9 mouse cellular contexts compared by ENCODE assay signal in genomic region chr9:73045711-73046110, GRCm38 (mm10). TPM values are rescaled to one million over a fixed set of nuclear protein-coding genes. Genes with fewer than 3 reads are reported as not detected.
A peak's percentile ranks its signal among the peaks of the same experiment; 100 is the strongest.
DNase-seq lines count a peak whose midpoint lies in the region; ATAC-seq and TF ChIP-seq lines count a peak whose summit lies in the region.
"Had no signal": no experiment of that assay in that cellular context is flagged by ENCODE, and none has a peak within 500 bp of the region (broad histone marks: within the 10 kb centered on the region; RNA-seq: fewer than 3 reads in every experiment).

No protein-coding gene starts in this region.

- H3K27ac ChIP-seq in liver, adult 2 months (replicated peaks; ENCODE audit: insufficient read depth, low read depth, low read length): no peak overlapping the region
- H3K27ac ChIP-seq in embryonic facial prominence, embryonic 10.5 days (replicated peaks): no peak overlapping the region
- H3K27ac ChIP-seq in intestine, embryonic 16.5 days (ENCODE audit: low read length): no peak overlapping the region
- H3K27ac ChIP-seq in neural tube, embryonic 14.5 days (ENCODE audit: low read depth, low read length): no peak overlapping the region

- TF ChIP-seq CTCF in liver, adult 2 months (IDR thresholded peaks at IDR 0.05; ENCODE audit: low read depth, low read length): no peak

- H3K4me3 ChIP-seq in liver, adult 2 months (ENCODE audit: insufficient read depth, low read depth, low read length): peak overlapping the region; percentile 18
- peak overlapping the region; percentile 59; the same call in 1 of the 2 replicates for H3K4me3 ChIP-seq in embryonic facial prominence, embryonic 10.5 days
- H3K4me3 ChIP-seq in intestine, embryonic 16.5 days (ENCODE audit: low read length): peak overlapping the region; percentile 61
- H3K4me3 ChIP-seq in neural tube, embryonic 14.5 days (ENCODE audit: low read depth, low read length): peak overlapping the region; percentile 40; the same call in 1 of the 2 replicates
- H3K4me3 ChIP-seq: myocyte had no signal

- no peaks in the 10 kb centered on the region for H3K4me1 ChIP-seq in liver, adult 2 months (ENCODE audit: control insufficient read depth, insufficient read depth, low read length)
- peaks cover 38% of the 10 kb centered on the region for H3K4me1 ChIP-seq in embryonic facial prominence, embryonic 10.5 days
- H3K4me1 ChIP-seq in intestine, embryonic 16.5 days (ENCODE audit: control insufficient read depth, insufficient read depth, low read length): 0 out of 2 replicates have a peak, but pooled peaks cover 7% of the 10 kb centered on the region
- H3K4me1 ChIP-seq in neural tube, embryonic 14.5 days (ENCODE audit: control insufficient read depth, insufficient read depth, low read length): 0 out of 2 replicates have a peak, but pooled peaks cover 2% of the 10 kb centered on the region

- peak overlapping the region; percentile 89 for H3K4me2 ChIP-seq in intestine, embryonic 16.5 days (ENCODE audit: low read depth, low read length)
- H3K4me2 ChIP-seq in neural tube, embryonic 14.5 days (ENCODE audit: low read depth, low read length): peak overlapping the region; percentile 63

- peak overlapping the region; percentile 29; the same call in 1 of the 2 replicates for H3K9ac ChIP-seq in liver, adult 2 months (ENCODE audit: low read depth, low read length)
- peak overlapping the region; percentile 75; the same call in 1 of the 2 replicates for H3K9ac ChIP-seq in intestine, embryonic 16.5 days (ENCODE audit: low read depth, low read length)
- H3K9ac ChIP-seq in neural tube, embryonic 14.5 days (replicated peaks; ENCODE audit: low read depth, low read length): no peak overlapping the region

- no peak for TF ChIP-seq POLR2A in liver, adult 2 months (IDR thresholded peaks at IDR 0.05; ENCODE audit: extremely low read depth, insufficient read depth, low read length)

- 64% methylated on average over 10 of the region's 10 CpGs for WGBS in liver, adult 2 months
- 73% methylated on average over 10 of the region's 10 CpGs for WGBS in embryonic facial prominence, embryonic 10.5 days
- WGBS in intestine, embryonic 16.5 days: 71% methylated on average over 10 of the region's 10 CpGs
- WGBS in neural tube, embryonic 14.5 days: 65% methylated on average over 10 of the region's 10 CpGs

- H3K36me3 ChIP-seq in liver, adult 2 months (ENCODE audit: control insufficient read depth, insufficient read depth, low read length): no peaks in the 10 kb centered on the region
- no peaks in the 10 kb centered on the region for H3K36me3 ChIP-seq in embryonic facial prominence, embryonic 10.5 days (replicated peaks)
- no peaks in the 10 kb centered on the region for H3K36me3 ChIP-seq in intestine, embryonic 16.5 days (ENCODE audit: control insufficient read depth, insufficient read depth, low read length)
- no peaks in the 10 kb centered on the region for H3K36me3 ChIP-seq in neural tube, embryonic 14.5 days (ENCODE audit: control insufficient read depth, insufficient read depth, low read length)

- ATAC-seq in intestine, embryonic 16.5 days: no peak
- no peak for ATAC-seq in neural tube, embryonic 14.5 days (ENCODE audit: low read depth)

- DNase-seq in liver, adult 2 months (ENCODE audit: extremely low read depth, low read depth, low spot score): no peak
- DNase-seq in liver: no peak
- no peak for DNase-seq in embryonic facial prominence, embryonic 10.5 days (ENCODE audit: low spot score)
- DNase-seq in spleen, postnatal 10 days (ENCODE audit: low spot score in 2 of 2): no peak
- DNase-seq in lung, postnatal 10 days: no peak
- DNase-seq: kidney, adult 2 months had no signal

- H3K79me2 ChIP-seq in liver, adult 2 months (ENCODE audit: control insufficient read depth, insufficient read depth, low read length): no peaks in the 10 kb centered on the region

- no peaks in the 10 kb centered on the region for H3K27me3 ChIP-seq in liver, adult 2 months (ENCODE audit: control insufficient read depth, insufficient read depth, low read length)
- peaks cover 11% of the 10 kb centered on the region for H3K27me3 ChIP-seq in embryonic facial prominence, embryonic 10.5 days (replicated peaks; ENCODE audit: low read depth, poor library complexity, severe bottlenecking)
- H3K27me3 ChIP-seq in intestine, embryonic 16.5 days (replicated peaks; ENCODE audit: control insufficient read depth, insufficient read depth, low read length): no peaks in the 10 kb centered on the region
- H3K27me3 ChIP-seq in neural tube, embryonic 14.5 days (ENCODE audit: control insufficient read depth, insufficient read depth, low read length): no peaks in the 10 kb centered on the region

- H3K9me3 ChIP-seq in embryonic facial prominence, embryonic 10.5 days: no peaks in the 10 kb centered on the region
- no peaks in the 10 kb centered on the region for H3K9me3 ChIP-seq in intestine, embryonic 16.5 days (ENCODE audit: control insufficient read depth, low read length)
- no peaks in the 10 kb centered on the region for H3K9me3 ChIP-seq in neural tube, embryonic 14.5 days (ENCODE audit: control insufficient read depth, low read length)

RNA-seq across cellular contexts. Expression of gene Rab27a, which starts 1.1 kb away (rescaled TPM):
- 1.9 and 2.6 TPM in 2 replicates for total RNA-seq in liver, adult 2 months (2014; rRNA removed)
- polyA plus RNA-seq in liver, adult 2 months (2012; rRNA removed): 0.77 and 0.78 TPM in 2 replicates
- polyA plus RNA-seq in embryonic facial prominence, embryonic 10.5 days (2016; fragmentation: Nextera tagmentation; extraction: Ambion mirVana): 3.0 and 5.3 TPM in 2 replicates
- 9.0 TPM in 2 replicates for polyA plus RNA-seq in intestine, embryonic 16.5 days (2015; fragmentation: Nextera tagmentation; extraction: Ambion mirVana)
- 0.88 and 1.0 TPM in 2 replicates for polyA plus RNA-seq in neural tube, embryonic 14.5 days (2014; fragmentation: Nextera tagmentation; extraction: Ambion mirVana)

RNA-seq across cellular contexts. Expression of gene Pigb, which starts 5.5 kb away (rescaled TPM):
- 3.0 and 4.2 TPM in 2 replicates for total RNA-seq in liver, adult 2 months (2014; rRNA removed)
- polyA plus RNA-seq in liver, adult 2 months (2012; rRNA removed): 4.5 and 5.7 TPM in 2 replicates
- polyA plus RNA-seq in embryonic facial prominence, embryonic 10.5 days (2016; fragmentation: Nextera tagmentation; extraction: Ambion mirVana): 15.0 and 17.4 TPM in 2 replicates
- 13.5 and 15.2 TPM in 2 replicates for polyA plus RNA-seq in intestine, embryonic 16.5 days (2015; fragmentation: Nextera tagmentation; extraction: Ambion mirVana)
- 16.4 and 18.6 TPM in 2 replicates for polyA plus RNA-seq in neural tube, embryonic 14.5 days (2014; fragmentation: Nextera tagmentation; extraction: Ambion mirVana)

RNA-seq across cellular contexts. Expression of gene Khdc3, which starts 55.9 kb away (rescaled TPM):
- total RNA-seq in liver, adult 2 months (2014; rRNA removed): not detected in 2 replicates
- polyA plus RNA-seq in liver, adult 2 months (2012; rRNA removed): 0.07 TPM in 1 of 2 replicates, not detected in the other
- 0.26 TPM in 1 of 2 replicates, not detected in the other for polyA plus RNA-seq in embryonic facial prominence, embryonic 10.5 days (2016; fragmentation: Nextera tagmentation; extraction: Ambion mirVana)
- not detected in 2 replicates for polyA plus RNA-seq in intestine, embryonic 16.5 days (2015; fragmentation: Nextera tagmentation; extraction: Ambion mirVana)
- polyA plus RNA-seq in neural tube, embryonic 14.5 days (2014; fragmentation: Nextera tagmentation; extraction: Ambion mirVana): 0.32 TPM in 1 of 2 replicates, not detected in the other
- polyA plus RNA-seq: myocyte had no signal

RNA-seq across cellular contexts. Expression of gene Gm20509, which starts 56.6 kb away (rescaled TPM):
- not detected in 2 replicates for total RNA-seq in liver, adult 2 months (2014; rRNA removed)
- polyA plus RNA-seq in liver, adult 2 months (2012; rRNA removed): not detected in 2 replicates
- not detected in 2 replicates for polyA plus RNA-seq in embryonic facial prominence, embryonic 10.5 days (2016; fragmentation: Nextera tagmentation; extraction: Ambion mirVana)
- not detected in 2 replicates for polyA plus RNA-seq in intestine, embryonic 16.5 days (2015; fragmentation: Nextera tagmentation; extraction: Ambion mirVana)
- polyA plus RNA-seq in neural tube, embryonic 14.5 days (2014; fragmentation: Nextera tagmentation; extraction: Ambion mirVana): not detected in 2 replicates
- polyA plus RNA-seq: kidney, adult 2 months; myocyte had no signal
